Mouse (Mus musculus): Measurements from ENCODE around the gene Mybpc3. TPM values are rescaled to one million over a fixed set of nuclear protein-coding genes. Genes with fewer than 3 reads are reported as not detected.
A peak's percentile ranks its signal among the peaks of the same experiment; 100 is the strongest.

Gene Mybpc3
- polyA plus RNA-seq, 1 experiment from 2014 or later = not detected

- H3K27me3 ChIP-seq = no peaks in the 10 kb centered on the region
- peak overlapping the region; percentile 77 for H3K4me2 ChIP-seq
- WGBS = 7% methylated on average over 8 of the region's 8 CpGs
- H3K9me3 ChIP-seq = no peaks in the 10 kb centered on the region
- H3K9ac ChIP-seq = peak overlapping the region; percentile 88
- H3K4me1 ChIP-seq (replicated peaks) = peaks cover 29% of the 10 kb centered on the region
- peaks cover 12% of the 10 kb centered on the region; the same call in 1 of the 2 replicates for H3K36me3 ChIP-seq
- H3K4me3 ChIP-seq = peak overlapping the region; percentile 86
- ATAC-seq (ENCODE audit: low FRiP score, low read depth) = no peak
- H3K27ac ChIP-seq (replicated peaks) = peak overlapping the region; percentile 92
Measured at GRCm38 (mm10) chr2:91182016-91182404, 64.1 kb downstream of the Mybpc3 start.

- 1% methylated on average over 80 of the region's 81 CpGs for WGBS
- Histone ChIP-seq H3K4me2 (peak overlapping the region; percentile 77), H3K9ac (peak overlapping the region; percentile 88), H3K36me3 (peaks cover 10% of the 10 kb centered on the region; the same call in 1 of the 2 replicates), H3K4me1 (replicated peaks) (peaks cover 29% of the 10 kb centered on the region), H3K4me3 (peak overlapping the region; percentile 86), H3K27me3 (no peaks in the 10 kb centered on the region), H3K9me3 (no peaks in the 10 kb centered on the region), H3K27ac (replicated peaks) (peak overlapping the region; percentile 92)
- ATAC-seq (ENCODE audit: low FRiP score, low read depth) = peak; percentile 97
Measured at GRCm38 (mm10) chr2:91182405-91183147, 64.6 kb downstream of the Mybpc3 start.

DNA sequence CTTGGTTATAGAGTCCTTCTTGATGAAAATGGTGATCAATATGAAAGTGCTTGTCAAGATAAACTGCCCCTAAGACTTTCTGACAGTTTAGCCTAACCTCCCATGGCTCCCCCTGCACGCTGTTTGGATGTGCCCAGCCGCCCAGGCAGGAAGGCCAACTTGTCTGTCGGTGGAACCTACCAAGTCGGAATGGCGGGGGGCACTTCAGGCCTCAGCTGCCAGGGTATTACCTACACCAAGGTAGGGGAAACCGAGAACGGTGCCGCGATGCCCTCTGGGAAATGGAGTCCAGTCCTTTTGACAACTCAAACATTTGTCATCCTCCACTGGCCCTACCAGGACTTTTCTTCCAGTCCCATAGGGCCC is 65.2 kb downstream of the Mybpc3 start:
- Histone ChIP-seq H3K9ac (peak overlapping the region; percentile 88), H3K9me3 (no peaks in the 10 kb centered on the region), H3K36me3 (peaks cover 4% of the 10 kb centered on the region; the same call in 1 of the 2 replicates), H3K4me2 (peak overlapping the region; percentile 77), H3K27me3 (no peaks in the 10 kb centered on the region), H3K4me3 (peak overlapping the region; percentile 86), H3K4me1 (replicated peaks) (peaks cover 29% of the 10 kb centered on the region), H3K27ac (replicated peaks) (peak overlapping the region; percentile 92)
- peak; percentile 97 for ATAC-seq (ENCODE audit: low FRiP score, low read depth)
- 0% methylated on average over 9 of the region's 9 CpGs for WGBS

- H3K27ac ChIP-seq (replicated peaks) = peak within 1 kb of the TSS; percentile 92
- peak within 1 kb of the TSS; percentile 77 for H3K4me2 ChIP-seq
- no peaks in the 10 kb centered on the region for H3K9me3 ChIP-seq
- peaks cover 29% of the 10 kb centered on the region for H3K4me1 ChIP-seq (replicated peaks)
- WGBS = 69% methylated on average over 15 of the region's 15 CpGs
- 0 out of 2 replicates have a peak, but pooled peaks cover 3% of the 10 kb centered on the region for H3K36me3 ChIP-seq
- H3K9ac ChIP-seq = peak within 1 kb of the TSS; percentile 88
- peak within 1 kb of the TSS; percentile 86 for H3K4me3 ChIP-seq
- H3K27me3 ChIP-seq = no peaks in the 10 kb centered on the region
- no peak; the same call in 1 of the 2 replicates for ATAC-seq (ENCODE audit: low FRiP score, low read depth)
Measured at GRCm38 (mm10) chr2:91183711-91184405, 65.9 kb downstream of the Mybpc3 start, which contains the start of gene Madd. TSS of gene Madd (minus strand) at chr2:91183837.

Other genes with a start within 250 kb of the Mybpc3 start
- gene C1qtnf4, start 232.3 kb upstream of the Mybpc3 start, polyA plus RNA-seq (2015; fragmentation: Nextera tagmentation; extraction: Ambion mirVana) = 152 and 182 TPM in 2 replicates
- gene Kbtbd4, start 213.4 kb upstream of the Mybpc3 start, polyA plus RNA-seq (2015; fragmentation: Nextera tagmentation; extraction: Ambion mirVana) = 52.7 and 58.0 TPM in 2 replicates
- gene Ndufs3, start 213.3 kb upstream of the Mybpc3 start, polyA plus RNA-seq (2015; fragmentation: Nextera tagmentation; extraction: Ambion mirVana) = 208 and 220 TPM in 2 replicates
- 94.7 and 103 TPM in 2 replicates for gene Celf1, start 177.8 kb upstream of the Mybpc3 start, polyA plus RNA-seq (2015; fragmentation: Nextera tagmentation; extraction: Ambion mirVana)
- gene Rapsn, start 82.5 kb upstream of the Mybpc3 start, polyA plus RNA-seq (2015; fragmentation: Nextera tagmentation; extraction: Ambion mirVana) = 0.83 and 0.89 TPM in 2 replicates
- 231 and 239 TPM in 2 replicates for gene Psmc3, start 64.1 kb upstream of the Mybpc3 start, polyA plus RNA-seq (2015; fragmentation: Nextera tagmentation; extraction: Ambion mirVana)
- 34.5 and 34.8 TPM in 2 replicates for gene Slc39a13, start 47.7 kb upstream of the Mybpc3 start, polyA plus RNA-seq (2015; fragmentation: Nextera tagmentation; extraction: Ambion mirVana)
- 3.8 and 5.6 TPM in 2 replicates for gene Spi1, start 35.8 kb upstream of the Mybpc3 start, polyA plus RNA-seq (2015; fragmentation: Nextera tagmentation; extraction: Ambion mirVana)
- 57.6 and 62.3 TPM in 2 replicates for gene Madd, start 65.7 kb downstream of the Mybpc3 start, polyA plus RNA-seq (2015; fragmentation: Nextera tagmentation; extraction: Ambion mirVana)
- gene Nr1h3, start 84.7 kb downstream of the Mybpc3 start, polyA plus RNA-seq (2015; fragmentation: Nextera tagmentation; extraction: Ambion mirVana) = 2.5 and 2.6 TPM in 2 replicates
- 36.2 and 37.2 TPM in 2 replicates for gene Acp2, start 84.7 kb downstream of the Mybpc3 start, polyA plus RNA-seq (2015; fragmentation: Nextera tagmentation; extraction: Ambion mirVana)
- gene Ddb2, start 118.8 kb downstream of the Mybpc3 start, polyA plus RNA-seq (2015; fragmentation: Nextera tagmentation; extraction: Ambion mirVana) = 16.3 and 16.6 TPM in 2 replicates
- gene Pacsin3, start 137.8 kb downstream of the Mybpc3 start, polyA plus RNA-seq (2015; fragmentation: Nextera tagmentation; extraction: Ambion mirVana) = 17.0 and 17.7 TPM in 2 replicates
- gene Arfgap2, start 146.8 kb downstream of the Mybpc3 start, polyA plus RNA-seq (2015; fragmentation: Nextera tagmentation; extraction: Ambion mirVana) = 65.1 and 65.3 TPM in 2 replicates